Mouse (Mus musculus) embryonic facial prominence, embryonic 10.5 days (tissue): ENCODE results near the gene Bag5. TPM values are rescaled to one million over a fixed set of nuclear protein-coding genes. Genes with fewer than 3 reads are reported as not detected.

ENCODE experiments used
- DNase-seq: peaks from one replicate; pipeline ENCODE4 v3.0.0-alpha.2; 2017; ENCODE audit warnings: low spot score
- H3K27ac ChIP-seq: fragments of 300-500 bp; sonication (generic); replicated peaks from 2 replicates; pipeline ENCODE4 v1.5.1; 2016; ENCODE audit warnings: mild to moderate bottlenecking
- H3K27me3 ChIP-seq: fragments of 300-500 bp; sonication (generic); replicated peaks from 2 replicates; pipeline ENCODE4 v1.6.1; 2016; ENCODE audit warnings: low read depth, mild to moderate bottlenecking; ENCODE audit not compliant: poor library complexity, severe bottlenecking
- H3K36me3 ChIP-seq: fragments of 300-500 bp; sonication (generic); replicated peaks from 2 replicates; pipeline ENCODE4 v1.6.1; 2016; ENCODE audit warnings: mild to moderate bottlenecking, moderate library complexity
- H3K4me1 ChIP-seq: fragments of 300-500 bp; sonication (generic); 2 replicates; pipeline ENCODE4 v1.6.1; 2016
- H3K4me3 ChIP-seq: fragments of 300-500 bp; sonication (generic); 2 replicates; pipeline ENCODE4 v1.5.1; 2016; ENCODE audit warnings: mild to moderate bottlenecking, moderate library complexity
- H3K9me3 ChIP-seq: fragments of 300-500 bp; sonication (generic); 2 replicates; pipeline ENCODE4 v1.6.1; 2016; ENCODE audit warnings: mild to moderate bottlenecking
- WGBS: fragments of 180-500 bp; shearing (Covaris S2); methylation state at CpG from one replicate; pipeline ENCODE4 v1.1.7; 2016; 5-methylcytosine and 5-hydroxymethylcytosine counted together
- polyA plus RNA-seq: library from polyadenylated mRNA; unstranded; fragments of >200 nt; fragmentation: Nextera tagmentation; extraction: Ambion mirVana; gene quantifications from 2 replicates; pipeline ENCODE4 v1.2.1, GENCODE M21; 2016

The Bag5 gene
- polyA plus RNA-seq, 1 experiment from 2014 or later: 58.0 TPM

- peaks cover 43% of the 10 kb centered on the region for H3K4me1 ChIP-seq
- no peaks in the 10 kb centered on the region for H3K9me3 ChIP-seq
- H3K36me3 ChIP-seq: peaks cover 34% of the 10 kb centered on the region
- DNase-seq: peak; percentile 93
- peak within 1 kb of the TSS; percentile 93 for H3K27ac ChIP-seq
- H3K27me3 ChIP-seq: peaks cover 33% of the 10 kb centered on the region
- under 1% methylated on average over 51 of the region's 51 CpGs for WGBS
- H3K4me3 ChIP-seq: peak within 1 kb of the TSS; percentile 76
Observed at GRCm38 (mm10) chr12:111677882-111678669, 35.0 kb downstream of the Bag5 start, which contains the start of gene Trmt61a. Trmt61a (plus strand) TSS chr12:111678105.

GRCm38 (mm10) chr12:111677421-111677820, 35.6 kb downstream of the Bag5 start:
- peak overlapping the region; percentile 76 for H3K4me3 ChIP-seq
- peaks cover 40% of the 10 kb centered on the region for H3K27me3 ChIP-seq
- DNase-seq: no peak
- no peaks in the 10 kb centered on the region for H3K9me3 ChIP-seq
- H3K36me3 ChIP-seq: peaks cover 27% of the 10 kb centered on the region
- peaks cover 45% of the 10 kb centered on the region for H3K4me1 ChIP-seq
- H3K27ac ChIP-seq: peak overlapping the region; percentile 93
- 16% methylated on average over 5 of the region's 5 CpGs for WGBS

DNA sequence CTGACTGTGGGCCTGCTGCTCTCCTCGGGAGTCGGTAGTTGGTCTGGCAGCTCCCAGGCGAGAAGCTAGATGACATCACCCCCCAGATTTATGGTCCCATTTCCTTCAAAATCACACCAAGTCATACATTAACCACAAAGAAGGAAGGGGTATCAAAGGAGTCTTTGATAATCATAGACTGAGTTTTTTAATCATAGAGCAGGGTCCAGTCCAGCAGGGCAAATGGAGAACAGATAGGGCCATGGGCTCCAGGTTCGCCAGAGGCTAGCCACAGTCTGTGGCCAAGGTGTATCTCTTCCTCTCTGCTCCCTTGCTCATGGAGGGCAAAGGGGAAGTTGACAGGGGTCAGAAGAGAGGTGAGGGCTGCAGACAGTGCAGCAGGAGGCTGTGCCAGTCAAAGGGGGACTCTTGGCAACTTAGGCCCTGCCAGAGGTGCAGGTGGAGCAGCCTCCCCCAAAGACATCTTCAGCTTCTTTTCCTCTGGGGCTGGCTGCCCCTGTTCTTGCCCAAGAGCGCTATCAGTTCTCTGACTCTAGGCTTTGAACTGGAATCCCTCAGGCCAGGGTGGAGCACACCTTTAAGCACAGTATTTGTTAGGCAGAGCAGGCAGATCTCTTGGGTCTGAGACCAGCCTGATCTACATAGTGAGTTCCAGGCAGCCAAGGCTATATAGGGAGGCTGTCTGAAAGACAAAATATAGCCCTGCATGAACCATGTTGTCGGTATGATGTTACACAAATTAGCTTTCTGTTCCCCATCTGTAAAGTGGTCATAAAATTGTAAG, 37.1 kb downstream of the Bag5 start:
- Histone ChIP-seq H3K36me3 (peaks cover 14% of the 10 kb centered on the region), H3K27me3 (peaks cover 54% of the 10 kb centered on the region), H3K4me3 (no peak overlapping the region), H3K27ac (no peak overlapping the region), H3K4me1 (peaks cover 54% of the 10 kb centered on the region), H3K9me3 (no peaks in the 10 kb centered on the region)
- 81% methylated on average over 6 of the region's 6 CpGs for WGBS
- no peak for DNase-seq

GRCm38 (mm10) chr12:111674850-111675486, 38.1 kb downstream of the Bag5 start:
- no peak overlapping the region for H3K27ac ChIP-seq

DNA sequence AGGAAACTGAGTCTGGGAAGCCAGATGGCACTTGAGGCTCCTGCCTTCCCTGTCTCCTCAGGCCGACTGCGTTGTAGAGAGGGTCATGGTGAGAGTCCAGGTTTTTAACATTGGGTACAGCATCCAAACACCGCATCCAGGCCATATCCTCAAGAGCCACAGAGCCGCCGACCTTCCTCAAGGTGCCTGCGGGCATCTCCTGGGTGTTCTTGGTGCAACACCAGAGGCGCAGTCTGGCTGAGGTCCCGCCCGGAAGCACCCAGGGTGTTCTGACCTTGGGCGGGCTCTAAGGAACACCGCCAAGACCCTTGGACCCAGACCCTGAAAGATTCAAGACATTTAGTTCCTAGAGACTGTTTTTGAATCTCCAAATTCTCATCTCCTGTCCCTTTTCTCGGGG, 40.5 kb downstream of the Bag5 start:
- WGBS: 9% methylated on average over 12 of the region's 12 CpGs
- Histone ChIP-seq H3K36me3 (peaks cover 20% of the 10 kb centered on the region), H3K27me3 (peaks cover 77% of the 10 kb centered on the region), H3K4me1 (peaks cover 64% of the 10 kb centered on the region), H3K9me3 (no peaks in the 10 kb centered on the region), H3K27ac (peak overlapping the region; percentile 89), H3K4me3 (peak overlapping the region; percentile 79)
- DNase-seq: no peak

More at GRCm38 (mm10) chr12:111674850-111675486, 38.1 kb downstream of the Bag5 start:
- Histone ChIP-seq H3K36me3 (peaks cover 14% of the 10 kb centered on the region), H3K4me1 (peaks cover 62% of the 10 kb centered on the region), H3K27me3 (peaks cover 64% of the 10 kb centered on the region), H3K4me3 (no peak overlapping the region), H3K9me3 (no peaks in the 10 kb centered on the region)
- 75% methylated on average over 2 of the region's 2 CpGs for WGBS
- DNase-seq: no peak

- H3K4me3 ChIP-seq: peak within 1 kb of the TSS; percentile 79
- DNase-seq: peak; percentile 87
- H3K36me3 ChIP-seq: peaks cover 20% of the 10 kb centered on the region
- WGBS: under 1% methylated on average over 31 of the region's 31 CpGs
- peaks cover 62% of the 10 kb centered on the region for H3K4me1 ChIP-seq
- peaks cover 77% of the 10 kb centered on the region for H3K27me3 ChIP-seq
- no peaks in the 10 kb centered on the region for H3K9me3 ChIP-seq
- peak within 1 kb of the TSS; percentile 89 for H3K27ac ChIP-seq
Observed at GRCm38 (mm10) chr12:111672176-111672575, 40.9 kb downstream of the Bag5 start, which contains the start of gene Ckb. Ckb (minus strand) TSS chr12:111672338.

GRCm38 (mm10) chr12:111671431-111671902, 41.6 kb downstream of the Bag5 start:
- Histone ChIP-seq H3K27ac (peak overlapping the region; percentile 89), H3K36me3 (peaks cover 20% of the 10 kb centered on the region), H3K4me3 (peak overlapping the region; percentile 79), H3K4me1 (peaks cover 57% of the 10 kb centered on the region), H3K27me3 (peaks cover 76% of the 10 kb centered on the region), H3K9me3 (no peaks in the 10 kb centered on the region)
- WGBS: under 1% methylated on average over 34 of the region's 34 CpGs
- peak; percentile 69 for DNase-seq

GRCm38 (mm10) chr12:111670976-111671375, 42.1 kb downstream of the Bag5 start:
- 1% methylated on average over 35 of the region's 35 CpGs for WGBS
- peaks cover 57% of the 10 kb centered on the region for H3K4me1 ChIP-seq
- H3K9me3 ChIP-seq: no peaks in the 10 kb centered on the region
- peak overlapping the region; percentile 89 for H3K27ac ChIP-seq
- peak overlapping the region; percentile 79 for H3K4me3 ChIP-seq
- H3K27me3 ChIP-seq: peaks cover 71% of the 10 kb centered on the region
- H3K36me3 ChIP-seq: peaks cover 20% of the 10 kb centered on the region
- DNase-seq: peak; percentile 57

DNA sequence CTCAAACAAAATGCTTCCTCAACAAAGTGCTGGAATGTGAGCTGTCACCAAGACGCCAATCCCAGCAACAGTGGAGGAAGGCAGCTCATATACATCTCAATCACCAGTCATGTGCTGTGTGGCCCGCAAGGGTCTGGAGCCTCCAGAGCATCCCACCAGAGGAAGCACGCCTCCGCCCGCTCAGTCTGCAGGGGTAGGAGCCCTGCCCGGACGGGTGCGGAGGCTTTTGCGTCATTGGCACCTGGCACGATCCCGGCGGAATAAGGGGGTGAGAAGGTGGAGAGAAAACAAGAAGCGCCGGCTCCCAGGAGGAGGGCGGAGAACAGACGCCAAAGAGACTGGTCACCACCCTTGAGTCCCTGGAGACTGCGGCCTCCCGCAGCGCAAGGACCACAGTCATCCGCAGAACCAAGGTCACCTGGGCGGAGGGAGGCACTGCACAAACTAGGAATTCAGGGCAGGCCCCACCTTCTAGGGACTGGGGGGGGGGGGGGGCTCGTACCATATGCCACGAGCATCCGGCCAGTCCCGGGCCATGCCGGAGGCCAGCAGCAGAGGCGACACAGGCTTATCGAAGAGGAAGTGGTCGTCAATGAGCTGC, 42.6 kb downstream of the Bag5 start:
- Histone ChIP-seq H3K9me3 (no peaks in the 10 kb centered on the region), H3K4me1 (peaks cover 57% of the 10 kb centered on the region), H3K27me3 (peaks cover 66% of the 10 kb centered on the region), H3K4me3 (peak overlapping the region; percentile 79), H3K27ac (peak overlapping the region; percentile 89), H3K36me3 (peaks cover 21% of the 10 kb centered on the region)
- 3% methylated on average over 29 of the region's 29 CpGs for WGBS
- DNase-seq: no peak

GRCm38 (mm10) chr12:111669961-111670360, 43.1 kb downstream of the Bag5 start:
- Histone ChIP-seq H3K27ac (peak overlapping the region; percentile 89; the same call in 1 of the 2 replicates), H3K9me3 (no peaks in the 10 kb centered on the region), H3K4me3 (peak overlapping the region; percentile 79), H3K36me3 (peaks cover 26% of the 10 kb centered on the region), H3K4me1 (peaks cover 57% of the 10 kb centered on the region), H3K27me3 (peaks cover 61% of the 10 kb centered on the region)
- WGBS: 57% methylated on average over 8 of the region's 8 CpGs
- DNase-seq: no peak

DNA sequence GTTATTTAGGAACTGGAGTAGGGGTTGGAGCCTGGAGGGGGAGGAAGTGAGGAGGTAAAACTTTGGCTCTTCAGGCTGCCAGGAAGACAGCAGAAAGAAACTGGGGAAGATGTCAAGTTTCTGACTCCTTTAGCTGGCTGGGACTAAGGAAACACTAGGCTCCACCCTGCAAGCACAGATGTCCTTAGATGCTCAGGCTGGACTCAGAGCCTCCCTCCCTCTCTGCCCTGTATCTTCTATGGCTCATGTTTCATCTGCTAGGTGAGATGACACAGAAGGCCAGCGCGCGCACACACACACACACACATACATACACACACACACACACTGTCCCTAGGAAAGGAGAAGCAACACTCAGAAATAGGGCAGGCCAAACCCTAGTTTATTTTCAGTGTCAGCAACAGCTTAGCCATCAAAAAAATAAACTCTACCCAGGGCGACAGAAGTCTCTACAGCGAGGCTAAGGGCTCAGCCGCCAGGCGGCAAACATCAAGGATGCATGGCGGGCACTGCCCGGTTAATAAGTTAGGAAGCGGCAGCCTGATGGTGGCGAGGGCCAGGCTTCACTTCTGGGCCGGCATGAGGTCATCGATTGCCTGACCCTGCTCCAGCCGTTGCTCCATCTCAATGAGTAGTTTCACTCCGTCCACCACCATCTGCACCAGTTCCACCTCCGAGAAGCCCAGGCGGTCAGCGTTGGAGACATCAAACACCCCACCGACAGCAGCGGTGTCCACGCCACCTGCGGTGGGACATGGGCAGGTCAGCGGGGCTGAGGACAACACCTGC, 43.9 kb downstream of the Bag5 start:
- peaks cover 60% of the 10 kb centered on the region for H3K4me1 ChIP-seq
- peak overlapping the region; percentile 79 for H3K4me3 ChIP-seq
- peaks cover 54% of the 10 kb centered on the region for H3K27me3 ChIP-seq
- H3K9me3 ChIP-seq: no peaks in the 10 kb centered on the region
- WGBS: 64% methylated on average over 23 of the region's 23 CpGs
- H3K27ac ChIP-seq: peak overlapping the region; percentile 85
- H3K36me3 ChIP-seq: peaks cover 33% of the 10 kb centered on the region
- DNase-seq: no peak
